8 mouse cellular contexts compared by ENCODE assay signal in the genomic region with DNA sequence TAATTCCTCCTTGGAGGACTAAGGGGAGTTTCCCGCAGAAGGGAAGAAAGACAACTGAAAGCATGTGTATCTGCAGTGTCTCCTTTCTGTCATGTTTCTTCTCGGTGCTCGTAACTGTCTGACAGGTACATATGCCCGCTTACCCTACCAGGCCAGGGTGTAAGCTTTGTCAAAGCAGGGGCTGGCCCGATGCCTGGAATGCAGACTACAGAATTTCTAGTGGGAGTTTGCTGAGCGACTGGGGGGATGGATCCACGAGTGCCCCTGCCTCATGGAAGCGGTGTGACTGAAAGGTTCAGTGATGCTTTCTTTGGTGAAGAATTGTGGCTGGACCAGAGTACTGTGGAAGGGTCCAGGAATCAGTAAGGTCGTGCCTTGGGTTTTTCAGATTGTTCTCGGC. TPM values are rescaled to one million over a fixed set of nuclear protein-coding genes. Genes with fewer than 3 reads are reported as not detected.
DNase-seq lines count a peak whose midpoint lies in the region; ATAC-seq and TF ChIP-seq lines count a peak whose summit lies in the region.

No protein-coding gene starts in this region.

- peaks cover 34% of the 10 kb centered on the region for H3K4me1 ChIP-seq in heart, postnatal 0 days (ENCODE audit: control insufficient read depth, insufficient read depth)
- H3K4me1 ChIP-seq in brown adipose tissue, adult 24 weeks (ENCODE audit: control insufficient read depth, insufficient read depth, insufficient read length, low read length) = peaks cover 4% of the 10 kb centered on the region; the same call in 1 of the 2 replicates
- H3K4me1 ChIP-seq in hindbrain, embryonic 13.5 days (replicated peaks) = peaks cover 45% of the 10 kb centered on the region
- peaks cover 42% of the 10 kb centered on the region for H3K4me1 ChIP-seq in midbrain, embryonic 13.5 days (replicated peaks)

- peak overlapping the region; percentile 86 for H3K4me2 ChIP-seq in heart, postnatal 0 days (ENCODE audit: low read depth, low read length)
- peak overlapping the region; percentile 92 for H3K4me2 ChIP-seq in hindbrain, embryonic 13.5 days
- peak overlapping the region; percentile 95 for H3K4me2 ChIP-seq in midbrain, embryonic 13.5 days (replicated peaks)

- intact Hi-C loops in heart, postnatal 14 days (cut with DNase I) = no loop called here

- peak overlapping the region; percentile 82; the same call in 1 of the 2 replicates for H3K9ac ChIP-seq in heart, postnatal 0 days (replicated peaks; ENCODE audit: low read depth, low read length)
- peak overlapping the region; percentile 94 for H3K9ac ChIP-seq in hindbrain, embryonic 13.5 days
- H3K9ac ChIP-seq in midbrain, embryonic 13.5 days (replicated peaks) = peak overlapping the region; percentile 93

- no peak for TF ChIP-seq EP300 in heart, postnatal 0 days (IDR thresholded peaks at IDR 0.05; ENCODE audit: low read depth)

- 54% methylated on average over 10 of the region's 10 CpGs for WGBS in heart, postnatal 0 days
- 93% methylated on average over 10 of the region's 10 CpGs for WGBS in hindbrain, embryonic 13.5 days
- WGBS in midbrain, embryonic 13.5 days = 94% methylated on average over 10 of the region's 10 CpGs

- no peak overlapping the region for H3K27ac ChIP-seq in heart, postnatal 0 days (ENCODE audit: low read depth)
- H3K27ac ChIP-seq in brown adipose tissue, adult 24 weeks (replicated peaks; ENCODE audit: low read depth, low read length) = no peak overlapping the region
- H3K27ac ChIP-seq in hindbrain, embryonic 13.5 days = no peak overlapping the region
- no peak overlapping the region for H3K27ac ChIP-seq in midbrain, embryonic 13.5 days

- no peak for DNase-seq in heart, postnatal 0 days (ENCODE audit: low spot score)
- DNase-seq in heart, postnatal 14 days = no peak
- no peak for DNase-seq in adrenal gland, postnatal 14 days
- no peak for DNase-seq in adrenal gland, adult 18-20 months (ENCODE audit: low spot score in 2 of 2)
- DNase-seq in adrenal gland, adult 8-10 months = no peak

- no peaks in the 10 kb centered on the region for H3K9me3 ChIP-seq in heart, postnatal 0 days (replicated peaks; ENCODE audit: control insufficient read depth, low read length)
- no peaks in the 10 kb centered on the region for H3K9me3 ChIP-seq in hindbrain, embryonic 13.5 days
- H3K9me3 ChIP-seq in midbrain, embryonic 13.5 days = no peaks in the 10 kb centered on the region

- no peak for TF ChIP-seq CTCF in heart, postnatal 0 days (IDR thresholded peaks at IDR 0.05; ENCODE audit: low read depth)

- H3K27me3 ChIP-seq in heart, postnatal 0 days (ENCODE audit: control insufficient read depth, insufficient read depth, low read length) = peaks cover 5% of the 10 kb centered on the region; the same call in 1 of the 2 replicates
- peaks cover 9% of the 10 kb centered on the region for H3K27me3 ChIP-seq in hindbrain, embryonic 13.5 days
- H3K27me3 ChIP-seq in midbrain, embryonic 13.5 days = peaks cover 12% of the 10 kb centered on the region

- no peak for ATAC-seq in heart, postnatal 0 days (ENCODE audit: insufficient read depth, low read depth)
- ATAC-seq in hindbrain, embryonic 13.5 days (ENCODE audit: low FRiP score) = no peak
- ATAC-seq in midbrain, embryonic 13.5 days = no peak

- H3K4me3 ChIP-seq in heart, postnatal 0 days (ENCODE audit: low read depth, low read length) = no peak overlapping the region; the same call in 1 of the 2 replicates
- H3K4me3 ChIP-seq in brown adipose tissue, adult 24 weeks (ENCODE audit: insufficient read depth, low read depth, low read length) = peak overlapping the region; percentile 64; the same call in 1 of the 2 replicates
- H3K4me3 ChIP-seq in hindbrain, embryonic 13.5 days = peak overlapping the region; percentile 93
- H3K4me3 ChIP-seq in midbrain, embryonic 13.5 days (replicated peaks) = peak overlapping the region; percentile 99

- H3K36me3 ChIP-seq in heart, postnatal 0 days (replicated peaks; ENCODE audit: control insufficient read depth, insufficient read depth, low read length) = peaks cover 10% of the 10 kb centered on the region
- H3K36me3 ChIP-seq in hindbrain, embryonic 13.5 days = peaks cover 16% of the 10 kb centered on the region
- H3K36me3 ChIP-seq in midbrain, embryonic 13.5 days = peaks cover 12% of the 10 kb centered on the region

RNA-seq across cellular contexts. Expression of gene Sec23ip, which starts 1.4 kb away (rescaled TPM):
- 10.6 and 13.0 TPM in 2 replicates for total RNA-seq in heart, postnatal 0 days (2014; rRNA removed; ENCODE audit: low replicate concordance)
- polyA plus RNA-seq in heart, postnatal 0 days (2015; fragmentation: Nextera tagmentation; extraction: Ambion mirVana) = 18.1 and 20.2 TPM in 2 replicates
- 10 to 100 TPM; 27.7 to 31.6 TPM for total RNA-seq in heart, postnatal 14 days (2021)
- polyA plus RNA-seq in brown adipose tissue, adult 24 weeks (2012; ENCODE audit: insufficient read depth, insufficient read length, missing spikeins) = 10.2 and 11.5 TPM in 2 replicates
- 42.5 and 44.0 TPM in 2 replicates for polyA plus RNA-seq in hindbrain, embryonic 13.5 days (2015; fragmentation: Nextera tagmentation; extraction: Ambion mirVana)
- 42.3 and 44.6 TPM in 2 replicates for polyA plus RNA-seq in midbrain, embryonic 13.5 days (2015; fragmentation: Nextera tagmentation; extraction: Ambion mirVana)
- total RNA-seq in adrenal gland, postnatal 14 days (2021) = 38.2 and 40.8 TPM in 2 replicates
- 10 to 100 TPM; 41.7 to 46.2 TPM for total RNA-seq in adrenal gland, adult 18-20 months (2021)
- total RNA-seq in adrenal gland, adult 8-10 months (2022) = 10 to 100 TPM; 40.6 to 62.4 (median 52.2) TPM

RNA-seq across cellular contexts. Expression of gene Mcmbp, which starts 5.9 kb away (rescaled TPM):
- 39.4 and 40.0 TPM in 2 replicates for total RNA-seq in heart, postnatal 0 days (2014; rRNA removed; ENCODE audit: low replicate concordance)
- 25.4 and 26.8 TPM in 2 replicates for polyA plus RNA-seq in heart, postnatal 0 days (2015; fragmentation: Nextera tagmentation; extraction: Ambion mirVana)
- total RNA-seq in heart, postnatal 14 days (2021) = 10 to 100 TPM; 26.3 to 27.2 TPM
- polyA plus RNA-seq in brown adipose tissue, adult 24 weeks (2012; ENCODE audit: insufficient read depth, insufficient read length, missing spikeins) = 13.8 and 17.6 TPM in 2 replicates
- polyA plus RNA-seq in hindbrain, embryonic 13.5 days (2015; fragmentation: Nextera tagmentation; extraction: Ambion mirVana) = 53.8 and 57.1 TPM in 2 replicates
- polyA plus RNA-seq in midbrain, embryonic 13.5 days (2015; fragmentation: Nextera tagmentation; extraction: Ambion mirVana) = 60.7 and 65.0 TPM in 2 replicates
- total RNA-seq in adrenal gland, postnatal 14 days (2021) = 41.9 and 42.2 TPM in 2 replicates
- 10 to 100 TPM; 29.4 to 34.5 TPM for total RNA-seq in adrenal gland, adult 18-20 months (2021)
- 10 to 100 TPM; 29.2 to 37.8 (median 35.0) TPM for total RNA-seq in adrenal gland, adult 8-10 months (2022)
